In genomic region chr2:145288501-145288900, GRCm38 (mm10) we compare ENCODE assay signal across 17 mouse cellular contexts.
DNase-seq lines count a peak whose midpoint lies in the region; ATAC-seq and TF ChIP-seq lines count a peak whose summit lies in the region.
"Had no signal": no experiment of that assay in that cellular context is flagged by ENCODE, and none has a peak within 500 bp of the region (broad histone marks: within the 10 kb centered on the region; RNA-seq: fewer than 3 reads in every experiment).

No protein-coding gene starts in this region.

- no peaks in the 10 kb centered on the region for H3K36me3 ChIP-seq in hindbrain, postnatal 0 days (ENCODE audit: insufficient read depth, low read length)
- H3K36me3 ChIP-seq in hindbrain, embryonic 14.5 days (replicated peaks; ENCODE audit: control insufficient read depth, insufficient read depth), result no peaks in the 10 kb centered on the region
- H3K36me3 ChIP-seq: midbrain, embryonic 13.5 days had no signal

- no peaks in the 10 kb centered on the region for H3K27me3 ChIP-seq in hindbrain, postnatal 0 days (ENCODE audit: insufficient read depth, low read length)
- no peaks in the 10 kb centered on the region for H3K27me3 ChIP-seq in hindbrain, embryonic 14.5 days (ENCODE audit: control insufficient read depth, insufficient read depth, low read length)
- H3K27me3 ChIP-seq: midbrain, embryonic 13.5 days had no signal

- peak; percentile 39 for DNase-seq in gastrocnemius, adult 18-20 months (ENCODE audit: low spot score)
- no peak for DNase-seq in gastrocnemius, postnatal 10 days
- DNase-seq in hindbrain, postnatal 0 days (ENCODE audit: low spot score), result peak; percentile 51
- no peak for DNase-seq in hindbrain, embryonic 14.5 days (ENCODE audit: low spot score)
- peak; percentile 39 to 40 for DNase-seq in heart, postnatal 10 days
- peak; percentile 14 for DNase-seq in lung, postnatal 14 days
- no peak for DNase-seq in thymus, postnatal 36 days
- DNase-seq: adrenal gland, postnatal 25 days; cerebellum, postnatal 25 days; kidney, adult 11 months; kidney, postnatal 4 days; right cerebral cortex, postnatal 4 days; thymus, adult 18-20 months had no signal

- intact Hi-C loops in heart, postnatal 10 days (cut with DNase I), result no loop called here

- H3K9me3 ChIP-seq in hindbrain, postnatal 0 days (ENCODE audit: low read length), result no peaks in the 10 kb centered on the region
- no peaks in the 10 kb centered on the region for H3K9me3 ChIP-seq in hindbrain, embryonic 14.5 days (ENCODE audit: control insufficient read depth, low read length)
- H3K9me3 ChIP-seq: midbrain, embryonic 13.5 days had no signal

- peak; percentile 66; the same call in 1 of the 2 replicates for ATAC-seq in hindbrain, postnatal 0 days
- ATAC-seq in hindbrain, embryonic 14.5 days (ENCODE audit: low FRiP score), result no peak
- ATAC-seq: forebrain, embryonic 16.5 days; midbrain, embryonic 13.5 days had no signal

- 27% methylated on average over 1 of the region's 1 CpGs for WGBS in hindbrain, postnatal 0 days
- 27% methylated on average over 1 of the region's 1 CpGs for WGBS in hindbrain, embryonic 14.5 days

- H3K4me2 ChIP-seq in hindbrain, postnatal 0 days (ENCODE audit: low read depth, low read length), result no peak overlapping the region
- no peak overlapping the region for H3K4me2 ChIP-seq in hindbrain, embryonic 14.5 days (replicated peaks)
- H3K4me2 ChIP-seq: liver, embryonic 11.5 days; midbrain, embryonic 13.5 days had no signal

- no peak overlapping the region for H3K4me3 ChIP-seq in hindbrain, postnatal 0 days (ENCODE audit: low read length)
- H3K4me3 ChIP-seq in hindbrain, embryonic 14.5 days (replicated peaks; ENCODE audit: low read length), result no peak overlapping the region
- H3K4me3 ChIP-seq: midbrain, embryonic 13.5 days had no signal

- TF ChIP-seq CTCF in hindbrain, postnatal 0 days (IDR thresholded peaks at IDR 0.05; ENCODE audit: low read depth), result no peak

- 0 out of 2 replicates have a peak, but pooled peaks cover 3% of the 10 kb centered on the region for H3K4me1 ChIP-seq in hindbrain, postnatal 0 days (ENCODE audit: insufficient read depth, low read length)
- peaks cover 6% of the 10 kb centered on the region; the same call in 1 of the 2 replicates for H3K4me1 ChIP-seq in hindbrain, embryonic 14.5 days (replicated peaks; ENCODE audit: control insufficient read depth, insufficient read depth, low read length)
- H3K4me1 ChIP-seq: midbrain, embryonic 13.5 days had no signal

- no peak overlapping the region for H3K9ac ChIP-seq in hindbrain, postnatal 0 days (replicated peaks; ENCODE audit: low read length)
- no peak overlapping the region for H3K9ac ChIP-seq in hindbrain, embryonic 14.5 days
- H3K9ac ChIP-seq: midbrain, embryonic 13.5 days had no signal

- H3K27ac ChIP-seq in hindbrain, postnatal 0 days, result no peak overlapping the region
- no peak overlapping the region for H3K27ac ChIP-seq in hindbrain, embryonic 14.5 days
- H3K27ac ChIP-seq: macrophage; midbrain, embryonic 13.5 days had no signal

Comparison
In these comparisons a context has a peak if more than half of its experiments do, and no peak if none do; other contexts are left out.
1. DNase-seq: peak in gastrocnemius, adult 18-20 months (single experiment), hindbrain, postnatal 0 days (single experiment), heart, postnatal 10 days (2 of 2) and lung, postnatal 14 days (single experiment); none in gastrocnemius, postnatal 10 days (single experiment), hindbrain, embryonic 14.5 days (single experiment) and thymus, postnatal 36 days (0 of 2).